Mouse (Mus musculus): ENCODE results near the gene 1810009A15Rik.
"Not testable (repeated sequence)": the region's sequence is repeated elsewhere in the genome, so short reads cannot be mapped to it uniquely, and the experiment has no call there.

Gene 1810009A15Rik

DNA sequence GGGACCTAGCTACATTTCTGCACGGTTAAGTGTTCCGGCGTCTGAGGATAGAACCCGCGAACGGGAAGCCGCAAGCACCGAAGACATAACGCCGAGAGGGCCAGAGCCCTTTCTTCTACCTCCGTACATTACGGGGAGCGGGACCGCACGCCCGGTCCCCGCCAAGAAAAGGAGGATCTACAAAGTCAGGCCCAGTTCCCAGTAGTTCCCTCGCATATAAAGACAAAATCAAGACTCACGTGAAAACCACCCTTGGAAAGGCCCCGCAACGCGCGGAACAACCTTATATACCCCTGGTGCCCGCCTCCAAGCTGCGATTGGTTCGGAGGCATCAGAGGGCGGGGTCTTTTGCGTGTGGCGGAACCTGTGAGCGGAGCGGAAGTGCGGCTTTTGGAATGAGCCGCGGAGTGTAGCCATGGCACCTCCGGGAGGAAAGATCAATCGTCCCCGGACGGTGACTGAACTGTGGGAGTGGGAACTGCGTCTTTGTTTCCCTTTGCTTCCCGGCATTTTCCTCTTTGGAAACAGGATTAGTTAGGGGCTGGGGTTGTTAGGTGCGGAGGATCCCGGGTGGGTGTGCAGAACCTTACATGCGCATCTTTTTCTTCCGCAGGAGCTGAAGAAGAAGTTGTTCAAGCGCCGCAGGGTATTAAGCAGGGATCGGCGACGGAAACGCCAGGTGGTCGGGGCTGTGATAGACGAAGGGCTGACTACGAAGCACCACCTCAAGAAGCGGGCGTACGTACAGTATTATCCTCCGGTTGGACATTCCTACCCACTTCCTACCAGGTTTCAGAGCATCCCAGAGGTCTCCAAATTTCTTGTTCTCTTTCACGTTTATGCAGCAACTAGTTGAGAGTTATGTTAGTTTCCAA, at the start of gene 1810009A15Rik, which contains the start of gene Gm49416:
Gene 1810009A15Rik (plus strand): TSS at position 343 of the 875 bp plus-strand sequence.
Gene Gm49416 (plus strand): TSS at position 416 of the 875 bp plus-strand sequence.
- peak; percentile 97 for DNase-seq (ENCODE audit: low read depth, low spot score)

DNA sequence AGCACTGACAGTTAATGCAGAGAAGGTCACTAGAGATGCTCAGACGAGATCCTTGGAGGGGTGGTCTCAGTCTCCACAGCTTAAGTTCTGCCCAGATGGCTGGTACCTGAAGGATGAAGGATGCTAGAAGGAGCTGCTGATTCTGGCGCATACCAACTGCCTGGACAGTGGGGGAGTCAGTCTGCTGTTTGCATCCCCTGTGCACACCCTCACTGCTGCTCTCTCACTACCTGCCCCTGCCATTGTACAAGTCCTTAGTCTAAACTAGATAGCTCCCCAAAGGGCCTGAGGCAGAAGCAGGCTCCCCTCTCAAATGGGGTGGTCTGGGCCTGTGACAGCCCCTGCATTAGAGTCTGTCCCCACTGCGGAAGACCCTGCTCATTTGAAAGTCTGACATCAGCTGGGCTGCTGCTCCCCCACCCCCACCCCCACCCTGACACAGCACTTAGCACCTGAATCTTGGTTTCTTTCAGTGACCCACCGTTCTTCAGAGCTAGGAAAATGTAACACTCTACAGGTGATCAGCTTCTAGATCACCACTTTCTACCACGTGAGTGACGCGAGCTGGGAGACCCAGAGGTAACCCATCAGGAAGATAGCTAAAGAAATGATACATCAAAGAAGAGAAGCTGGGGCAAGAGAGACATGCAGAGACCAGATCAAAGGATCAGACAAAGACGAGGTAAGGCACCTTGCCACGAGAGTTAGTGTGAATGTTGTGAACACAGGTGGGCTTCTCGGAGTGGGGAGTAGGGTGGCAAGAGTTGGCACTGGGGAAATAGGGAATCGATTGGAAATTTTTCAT, 49.3 kb upstream of the 1810009A15Rik start, which contains the start of gene Gng3:
Gene Gng3 (minus strand): TSS at position 92 of the 805 bp plus-strand sequence.
- no peak for DNase-seq (ENCODE audit: low read depth, low spot score)

DNA sequence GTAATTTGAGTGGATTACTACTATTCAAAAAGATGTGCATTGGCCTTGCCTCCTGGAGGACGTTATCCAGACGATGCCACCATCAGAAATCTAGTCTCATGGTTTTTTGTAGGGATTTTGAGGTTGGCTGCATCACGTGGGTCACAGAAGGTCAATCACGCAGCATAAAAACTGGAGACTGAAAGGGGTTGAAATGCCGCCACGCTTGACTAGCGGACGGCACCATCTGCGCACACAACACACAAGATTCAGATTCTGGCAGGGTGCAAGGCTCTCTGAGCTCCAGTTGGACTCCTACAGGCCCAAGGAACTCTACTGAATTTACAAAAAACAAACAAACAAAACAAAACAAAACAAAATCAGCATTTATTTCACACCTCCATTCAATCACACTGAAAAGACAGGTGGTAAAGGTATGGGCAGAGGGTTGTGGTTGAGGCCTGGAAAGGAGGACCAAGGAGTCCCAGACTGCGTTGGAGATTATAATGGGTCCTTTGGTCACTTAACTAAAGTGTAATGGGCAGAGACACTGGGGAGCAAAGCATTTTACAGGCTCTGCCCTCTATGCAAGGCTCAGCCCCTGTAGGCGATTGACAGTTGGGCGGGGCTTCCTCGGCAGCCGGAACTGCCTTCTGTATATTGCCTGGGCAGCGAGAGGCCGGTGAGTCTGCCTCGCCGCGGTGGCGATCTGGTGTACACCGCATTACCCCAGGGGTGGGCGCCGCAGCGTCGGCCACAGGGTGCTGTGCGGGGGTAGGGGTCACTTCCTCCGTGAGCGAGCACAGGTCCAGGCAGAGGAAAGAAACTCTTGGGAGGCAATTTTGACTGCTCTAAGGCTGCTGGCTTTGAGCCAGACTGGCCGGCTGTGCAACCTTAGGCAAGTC, 48.5 kb upstream of the 1810009A15Rik start:
- no peak for DNase-seq (ENCODE audit: low read depth, low spot score)

DNA sequence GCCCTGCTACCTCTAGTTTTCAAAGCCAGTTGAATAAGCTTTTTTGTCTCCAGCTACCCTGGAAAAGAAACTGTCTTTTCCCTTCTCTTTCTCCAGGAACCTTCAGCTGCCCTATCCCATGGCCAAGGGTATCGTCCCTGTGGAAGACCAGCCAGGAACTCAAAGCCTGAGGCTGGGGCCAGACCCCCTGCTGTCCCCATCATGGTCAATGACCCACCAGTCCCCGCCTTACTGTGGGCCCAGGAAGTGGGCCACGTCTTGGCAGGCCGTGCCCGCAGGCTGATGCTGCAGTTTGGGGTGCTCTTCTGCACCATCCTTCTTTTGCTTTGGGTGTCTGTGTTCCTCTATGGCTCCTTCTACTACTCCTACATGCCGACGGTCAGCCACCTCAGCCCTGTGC, 47.6 kb upstream of the 1810009A15Rik start:
- DNase-seq (ENCODE audit: low read depth, low spot score): no peak

DNA sequence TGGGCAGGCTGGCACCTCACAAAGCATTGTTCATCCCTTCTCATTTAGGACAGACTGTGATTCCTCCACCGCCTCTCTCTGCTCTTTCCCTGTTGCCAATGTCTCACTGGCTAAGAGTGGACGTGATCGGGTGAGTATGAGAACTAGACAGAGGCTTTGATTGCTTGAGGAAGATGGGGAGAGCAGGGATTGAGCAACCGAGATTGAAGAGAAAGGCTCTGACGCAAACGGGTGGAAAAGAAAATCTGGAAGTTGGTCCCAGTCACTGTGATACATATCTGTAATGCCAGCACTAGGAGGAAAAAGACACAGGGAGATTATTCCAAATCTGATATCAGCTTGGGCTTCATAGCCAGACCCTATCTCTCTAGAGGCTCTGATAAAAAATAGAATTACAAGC, 45.7 kb upstream of the 1810009A15Rik start:
- no peak for DNase-seq (ENCODE audit: low read depth, low spot score)

DNA sequence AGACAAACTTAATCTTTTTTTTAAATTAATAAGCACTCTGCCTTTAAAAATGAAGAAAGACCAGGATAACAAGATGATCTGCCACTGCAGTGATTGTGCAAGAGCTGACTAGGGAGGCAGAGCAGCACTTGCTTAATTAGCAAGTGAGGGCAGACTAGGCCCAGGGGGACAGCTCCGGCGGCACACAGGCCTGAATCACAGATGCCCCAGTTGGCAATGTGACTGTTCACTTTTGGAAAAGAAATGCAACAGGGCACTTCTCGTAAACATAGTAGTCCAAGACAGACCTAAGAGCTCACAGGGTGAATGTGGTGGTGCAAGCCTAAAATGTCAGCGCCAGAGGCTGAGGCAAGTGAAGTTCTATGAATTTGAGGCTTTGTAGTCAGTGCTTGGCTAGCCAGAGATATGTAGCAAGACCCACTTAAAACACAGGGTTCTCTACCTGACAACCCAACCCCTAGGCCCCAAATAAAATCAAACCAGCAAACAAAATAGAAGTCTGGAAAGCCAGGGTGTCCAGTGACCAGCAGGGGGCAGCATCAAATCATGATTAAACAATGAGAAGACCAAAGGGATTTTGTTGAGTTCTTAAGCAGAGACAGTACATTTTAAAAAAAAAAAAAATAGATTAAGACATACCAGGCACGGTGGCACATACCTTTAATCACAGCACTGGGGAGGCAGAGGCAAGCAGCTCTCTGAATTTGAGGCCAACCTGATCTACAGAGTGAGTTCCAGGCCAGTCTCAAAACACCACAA, 44.1 kb upstream of the 1810009A15Rik start:
- peak; percentile 74 for DNase-seq (ENCODE audit: low read depth, low spot score)

DNA sequence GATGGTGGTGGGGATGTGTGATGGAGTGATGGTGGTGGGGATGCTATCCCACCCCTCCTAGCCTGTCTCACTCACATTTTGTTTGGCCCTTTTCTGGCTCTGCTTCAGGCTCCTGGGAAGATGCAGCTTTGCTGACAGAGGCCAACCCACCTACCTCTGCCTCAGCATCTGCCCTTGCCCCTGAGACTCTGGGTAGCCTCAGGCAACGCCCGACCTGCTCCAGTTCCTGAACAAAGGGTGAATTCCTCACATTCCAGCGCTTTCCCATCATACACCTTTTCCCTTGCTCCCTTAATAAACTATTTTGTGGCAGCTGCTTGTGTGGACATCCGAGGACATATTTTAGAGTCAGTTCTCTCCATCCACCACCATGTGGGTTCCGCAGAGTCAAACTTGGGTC, 40.3 kb upstream of the 1810009A15Rik start:
- no peak for DNase-seq (ENCODE audit: low read depth, low spot score)

DNA sequence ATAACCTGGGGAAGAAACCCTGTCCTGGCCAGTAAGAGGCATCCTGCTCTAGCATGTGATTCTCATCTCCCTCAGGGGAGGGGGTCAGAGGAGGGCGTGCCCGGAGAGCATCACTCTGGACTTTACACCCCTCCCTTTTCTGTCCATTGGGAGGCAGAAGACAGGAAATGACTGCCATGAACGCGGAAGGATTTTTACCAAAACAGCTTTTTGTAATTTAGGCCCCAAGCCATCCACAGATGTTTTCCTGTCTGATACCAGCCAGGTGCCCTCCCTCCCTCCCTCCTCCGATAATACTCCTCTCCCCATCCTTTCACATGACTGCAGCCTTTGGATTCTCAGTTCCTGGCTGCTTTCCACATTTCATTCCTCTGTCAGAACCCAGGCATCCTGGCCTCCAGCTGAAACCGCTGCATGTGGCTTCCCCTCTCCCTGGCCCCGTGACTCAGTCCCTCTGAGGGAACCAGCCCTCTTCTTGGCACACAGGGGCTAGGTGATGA, 38.2 kb upstream of the 1810009A15Rik start, which contains the start of gene Lrrn4cl:
Gene Lrrn4cl (plus strand): TSS at position 367 of the 500 bp plus-strand sequence.
- no peak for DNase-seq (ENCODE audit: low read depth, low spot score)

DNA sequence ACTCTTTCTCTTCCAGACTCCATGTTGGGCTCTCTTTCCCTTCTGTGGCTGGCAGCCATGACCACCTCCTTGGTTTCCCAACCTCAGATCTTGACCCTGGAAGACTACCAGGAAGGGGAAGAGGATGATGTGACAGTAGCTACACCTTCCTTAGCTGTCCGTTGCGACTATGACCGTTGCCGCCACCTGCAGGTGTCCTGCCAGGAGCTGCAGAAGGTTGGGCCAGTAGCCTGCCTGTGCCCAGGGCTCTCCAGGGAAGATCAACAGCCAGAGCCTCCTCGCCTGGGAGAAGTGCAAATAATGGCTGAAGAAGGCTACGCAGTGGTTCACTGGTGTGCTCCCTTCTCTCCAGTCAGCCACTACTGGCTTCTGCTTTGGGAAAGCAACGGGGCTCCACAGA, 37.0 kb upstream of the 1810009A15Rik start:
- no peak for DNase-seq (ENCODE audit: low read depth, low spot score)

DNA sequence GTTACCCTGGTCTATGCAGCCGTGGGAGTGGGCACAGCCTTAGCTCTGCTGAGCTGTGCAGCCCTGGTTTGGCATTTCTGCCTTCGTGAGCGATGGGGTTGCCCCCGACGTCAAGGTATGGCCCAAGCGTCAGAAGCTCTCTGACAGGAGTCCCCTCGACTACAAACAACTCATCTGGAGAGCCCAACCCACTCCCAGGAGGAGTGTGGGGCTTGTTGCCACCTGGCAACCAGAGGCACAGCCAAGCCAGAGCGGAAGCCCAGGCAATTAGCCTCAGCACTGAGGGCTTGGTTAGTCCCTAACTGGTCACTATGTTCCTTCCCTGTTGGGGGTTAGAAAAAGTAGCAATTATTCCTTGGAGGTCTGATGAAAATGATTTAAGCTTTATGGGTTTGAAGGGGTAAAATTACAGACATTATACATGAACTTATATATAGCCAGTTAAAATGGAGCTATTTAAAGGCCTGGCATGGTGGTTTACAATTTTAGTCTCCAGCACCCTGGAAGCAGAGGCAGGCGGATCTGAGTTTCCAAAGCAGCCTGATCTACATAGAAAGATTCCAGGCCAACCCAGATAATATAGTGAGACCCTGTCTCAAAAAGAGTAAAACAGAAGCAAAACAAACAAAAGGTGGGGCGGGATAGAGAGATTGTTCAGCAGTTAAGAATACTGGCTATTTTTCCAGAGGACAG, 36.3 kb upstream of the 1810009A15Rik start:
- DNase-seq (ENCODE audit: low read depth, low spot score): no peak

DNA sequence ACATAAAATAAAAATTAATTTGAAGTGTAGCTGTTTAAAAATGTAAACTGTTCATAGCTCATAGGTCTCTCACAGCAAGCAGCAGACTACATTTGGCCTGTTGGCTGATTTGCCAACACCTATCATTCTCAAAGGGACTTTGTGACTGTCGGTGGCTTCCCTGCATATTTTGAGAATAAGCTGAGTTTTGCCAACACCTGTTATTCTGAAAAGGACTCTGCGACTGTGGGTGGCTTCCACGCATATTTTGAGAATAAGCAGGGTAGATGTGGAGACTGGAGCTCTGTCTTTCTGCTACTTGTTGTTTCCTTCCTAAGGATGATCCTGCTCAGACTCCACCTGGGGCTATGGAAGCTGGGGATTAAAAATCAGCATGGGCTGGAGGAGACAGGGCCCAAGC, 35.5 kb upstream of the 1810009A15Rik start:
- no peak for DNase-seq (ENCODE audit: low read depth, low spot score)

DNA sequence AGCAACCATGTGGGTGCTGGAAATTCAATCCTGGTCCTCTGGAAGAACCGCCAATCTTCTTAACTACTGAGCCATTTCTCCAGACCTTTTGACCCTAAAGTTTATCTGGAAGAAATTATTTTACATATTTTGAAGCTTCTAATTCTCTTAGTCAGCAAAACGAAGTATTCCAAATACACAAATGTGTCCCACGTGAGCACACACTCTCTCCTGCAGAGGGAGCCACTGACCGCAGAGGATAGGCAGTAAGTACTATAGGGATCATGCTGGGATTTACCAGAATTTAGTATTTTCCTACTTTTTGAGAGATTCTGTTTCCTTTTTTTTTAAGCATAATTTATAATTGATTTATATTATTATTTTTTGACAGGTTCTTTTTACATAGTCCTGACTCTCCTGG, 31.0 kb upstream of the 1810009A15Rik start:
- no peak for DNase-seq (ENCODE audit: low read depth, low spot score)

DNA sequence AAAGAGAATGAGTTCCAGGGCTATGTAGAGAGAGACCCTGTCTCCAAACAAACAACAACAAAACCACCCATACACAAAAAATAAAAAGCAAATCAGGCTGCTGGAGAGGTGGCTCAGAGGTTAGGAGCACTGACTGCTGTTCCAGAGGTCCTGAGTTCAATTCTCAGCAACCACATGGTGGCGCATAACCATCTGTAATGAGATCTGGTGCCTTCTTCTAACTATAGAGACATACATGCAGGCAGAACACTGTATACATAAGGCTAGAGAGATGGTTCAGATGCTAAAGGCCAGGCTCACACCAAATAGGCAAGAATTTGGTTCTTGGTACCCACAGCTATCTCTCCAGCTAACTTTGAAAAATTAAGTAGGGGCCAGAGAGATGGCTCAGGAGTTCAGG, 29.6 kb upstream of the 1810009A15Rik start:
- DNase-seq (ENCODE audit: low read depth, low spot score): no peak

DNA sequence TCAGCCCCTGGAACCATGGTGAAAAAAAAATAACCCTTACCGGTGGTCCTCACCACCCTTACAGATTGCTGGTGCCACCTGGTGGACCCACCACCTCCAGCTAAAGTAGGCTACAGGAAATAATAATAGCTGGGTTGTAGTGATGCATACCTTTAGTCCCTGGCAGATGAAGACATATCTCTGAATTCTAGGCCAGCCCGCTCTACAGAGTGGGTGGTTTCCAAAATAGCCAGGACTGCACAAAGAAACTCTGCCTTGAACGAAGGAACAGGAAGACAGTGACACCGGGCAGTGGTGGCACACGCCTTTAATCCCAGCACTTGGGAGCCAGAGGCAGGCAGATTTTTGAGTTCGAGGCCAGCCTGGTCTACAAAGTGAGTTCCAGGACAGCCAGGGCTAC, 24.4 kb upstream of the 1810009A15Rik start:
- DNase-seq (ENCODE audit: low read depth, low spot score): no peak

DNA sequence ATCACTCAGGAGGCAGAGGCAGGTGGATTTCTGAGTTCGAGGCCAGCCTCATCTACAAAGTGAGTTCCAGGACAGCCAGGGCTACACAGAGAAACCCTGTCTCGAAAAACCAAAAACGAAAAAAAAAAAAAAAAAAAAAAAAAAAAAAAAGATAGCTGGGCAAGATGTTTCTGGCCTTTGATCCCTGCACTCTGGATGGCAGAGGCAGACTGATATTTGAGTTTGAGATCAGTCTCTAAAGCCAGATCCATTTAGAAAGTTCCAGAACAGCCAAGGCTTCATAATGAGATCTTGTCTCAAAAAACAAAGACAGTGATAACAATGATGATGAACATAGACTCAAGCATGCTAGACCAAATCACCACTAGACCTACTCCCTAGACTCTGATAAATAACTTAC, 18.3 kb upstream of the 1810009A15Rik start:
- not testable (repeated sequence) for DNase-seq (ENCODE audit: low read depth, low spot score)

DNA sequence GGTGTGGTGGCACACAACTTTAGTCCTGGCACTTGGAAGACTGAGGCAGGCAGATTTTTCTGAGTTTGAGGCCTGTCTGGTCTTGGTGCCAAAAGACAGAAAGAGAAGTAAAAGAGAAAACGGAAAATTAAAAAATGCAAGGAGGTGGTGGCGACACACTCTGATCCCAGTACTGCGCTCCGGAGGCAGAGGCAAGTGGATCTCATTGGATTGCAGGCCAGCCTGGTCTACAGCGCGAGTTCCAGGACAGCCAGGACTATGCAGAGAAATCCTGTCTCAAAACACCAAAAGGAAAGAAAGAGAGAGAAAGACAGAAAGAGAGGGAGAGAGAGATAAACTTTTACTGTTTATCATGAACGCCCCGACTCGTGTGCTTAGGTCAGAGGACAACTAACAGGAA, 17.8 kb upstream of the 1810009A15Rik start:
- DNase-seq (ENCODE audit: low read depth, low spot score): no peak

DNA sequence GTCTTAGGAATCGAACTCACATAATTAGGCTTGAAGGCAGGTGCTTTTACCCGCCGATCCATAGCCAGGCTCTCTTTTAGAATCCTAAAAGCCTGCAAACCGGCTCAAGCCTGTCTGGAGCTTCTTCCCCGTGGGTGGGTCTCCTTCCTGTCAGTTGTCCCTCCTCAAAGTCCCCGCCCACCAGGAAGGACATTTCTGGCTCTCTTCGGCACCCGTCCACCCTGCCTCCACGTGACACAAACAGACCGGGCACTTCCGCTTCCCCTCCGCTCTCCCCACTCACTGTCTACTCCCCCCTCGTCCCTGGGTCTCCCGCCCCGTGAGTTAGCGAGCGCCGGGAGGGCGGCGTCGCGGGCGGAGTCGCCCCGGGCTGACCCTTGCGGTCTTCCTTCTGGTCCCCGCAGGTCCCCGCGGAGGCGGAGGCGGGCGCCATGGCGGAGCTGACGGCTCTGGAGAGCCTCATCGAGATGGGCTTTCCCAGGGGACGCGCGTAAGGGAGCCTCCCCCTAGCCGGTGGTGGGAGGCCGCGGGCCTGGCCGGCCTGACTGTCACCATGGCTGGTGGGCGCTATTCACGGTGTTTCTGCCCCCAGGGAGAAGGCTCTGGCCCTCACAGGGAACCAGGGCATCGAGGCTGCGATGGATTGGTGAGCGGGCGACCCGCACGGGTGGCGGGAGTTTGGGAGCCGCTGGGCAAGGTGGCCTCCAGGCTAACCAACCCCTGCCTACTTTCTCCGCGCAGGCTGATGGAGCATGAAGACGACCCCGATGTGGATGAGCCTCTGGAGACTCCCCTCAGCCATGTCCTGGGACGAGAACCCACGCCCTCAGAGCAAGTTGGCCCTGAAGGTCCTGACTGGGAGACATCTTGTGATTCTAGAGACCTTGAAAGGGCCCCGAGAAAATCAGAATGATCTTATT, 17.1 kb upstream of the 1810009A15Rik start, which contains the start of gene Ubxn1:
Gene Ubxn1 (plus strand): TSS at position 230 of the 920 bp plus-strand sequence.
- peak; percentile 93 for DNase-seq (ENCODE audit: low read depth, low spot score)

DNA sequence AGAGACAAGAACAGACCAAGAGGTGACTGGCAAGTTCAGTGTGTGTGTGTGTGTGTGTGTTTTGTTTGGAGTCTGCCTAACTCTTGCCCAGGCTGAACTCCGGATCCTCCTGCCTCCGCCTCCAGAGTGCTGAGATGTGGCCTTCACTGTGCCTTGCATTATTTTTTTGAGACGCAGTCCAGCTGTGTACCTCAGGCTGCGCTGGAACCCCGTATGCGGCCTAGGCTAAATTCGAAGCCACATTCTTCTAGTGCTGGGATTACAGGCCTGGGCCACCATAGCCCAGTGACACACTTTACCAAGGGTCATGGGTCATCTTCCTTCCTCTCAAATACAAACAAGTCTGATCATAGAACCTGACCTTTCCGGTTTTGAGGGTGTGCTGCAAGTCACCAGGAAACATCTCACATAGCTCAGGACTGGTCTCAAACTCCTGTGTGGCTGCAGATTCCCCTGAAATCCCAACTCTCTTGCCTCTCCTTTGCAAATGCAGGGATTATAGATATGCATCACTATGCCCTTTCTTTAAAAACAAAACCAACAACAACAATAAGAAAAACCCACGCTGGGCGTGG, 16.3 kb upstream of the 1810009A15Rik start:
- no peak for DNase-seq (ENCODE audit: low read depth, low spot score)
